Mouse (Mus musculus): Measurements from ENCODE around the gene Gm47791. TPM values are rescaled to one million over a fixed set of nuclear protein-coding genes. Genes with fewer than 3 reads are reported as not detected.

The Gm47791 gene
- total RNA-seq, 4 experiments from 2014 or later = not detected

DNA sequence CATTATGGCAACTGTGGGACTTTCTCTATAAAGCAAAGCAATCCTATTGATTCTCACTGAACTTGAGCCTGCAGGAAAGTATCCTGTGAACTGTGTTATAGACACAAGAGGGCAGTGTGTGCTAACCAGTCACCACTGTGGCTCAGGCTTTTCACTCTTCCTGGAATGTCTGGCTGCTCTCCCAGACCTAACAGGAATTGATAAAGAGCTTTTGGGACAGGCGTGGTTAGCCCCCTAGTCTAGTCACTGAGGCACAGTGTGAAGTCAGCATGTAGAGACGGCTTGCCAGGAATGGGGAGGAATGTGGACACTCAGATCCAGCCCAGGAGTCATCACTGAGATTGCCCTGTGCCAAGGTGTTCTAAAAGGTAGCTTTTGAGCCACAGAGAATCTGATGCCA lies 16.4 kb upstream of the Gm47791 start:
- DNase-seq (ENCODE audit: low spot score in 2 of 2) = peak; percentile 50 to 73

- DNase-seq (ENCODE audit: low spot score in 2 of 2) = no peak
Observed at GRCm38 (mm10) chr1:82785546-82785945, 14.5 kb upstream of the Gm47791 start.

GRCm38 (mm10) chr1:82783559-82783958 lies 12.5 kb upstream of the Gm47791 start:
- no peak for DNase-seq (ENCODE audit: low spot score in 2 of 2)

DNA sequence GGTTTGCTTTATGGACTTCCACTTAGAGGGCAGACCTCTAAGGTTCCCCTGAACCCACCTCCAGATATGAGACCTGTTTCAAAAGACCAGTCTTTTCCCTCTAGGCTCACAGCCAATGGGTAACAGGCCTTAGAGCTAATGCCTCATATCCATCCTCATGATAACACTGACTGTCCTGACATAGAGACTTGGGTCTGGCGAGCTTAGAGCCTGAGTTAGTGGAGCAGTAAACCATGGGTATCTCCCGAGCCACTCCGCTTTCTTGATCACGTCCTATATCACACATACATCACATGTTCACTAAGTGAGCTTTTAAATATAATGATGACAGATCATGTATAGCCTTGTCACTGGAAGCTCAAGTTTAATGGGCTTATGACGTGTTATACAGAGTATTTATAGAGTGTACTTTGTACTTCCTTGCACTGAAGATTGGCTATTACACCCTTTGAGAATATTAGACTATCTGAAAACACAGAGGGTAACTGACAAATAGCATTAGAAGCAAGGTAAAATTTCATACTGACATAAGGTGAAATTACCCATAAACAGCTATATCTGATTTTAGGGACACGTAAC lies 8.4 kb upstream of the Gm47791 start:
- DNase-seq (ENCODE audit: low spot score in 2 of 2) = no peak

DNA sequence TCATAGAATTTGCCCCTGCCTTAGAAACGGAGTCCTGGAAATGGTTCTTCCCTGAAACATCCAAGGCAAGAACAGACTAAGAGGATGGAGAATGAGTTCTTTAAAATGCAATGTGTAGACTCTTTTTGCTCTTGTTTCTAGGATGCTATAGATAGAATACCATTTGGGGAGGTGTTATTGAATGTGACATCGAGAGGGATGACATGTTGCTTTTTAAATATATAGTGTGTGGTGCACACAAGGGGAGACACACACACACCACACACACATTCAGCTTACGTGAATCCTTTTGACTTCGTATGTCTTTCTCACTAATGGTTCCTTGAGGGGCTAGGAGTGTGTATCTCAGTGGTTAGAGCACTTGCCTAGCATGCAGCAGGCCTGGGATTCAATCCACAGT lies 4.2 kb upstream of the Gm47791 start:
- no peak for DNase-seq (ENCODE audit: low spot score in 2 of 2)

- DNase-seq (ENCODE audit: low spot score in 2 of 2) = no peak
Observed at GRCm38 (mm10) chr1:82773208-82773607, 2.2 kb upstream of the Gm47791 start.

DNA sequence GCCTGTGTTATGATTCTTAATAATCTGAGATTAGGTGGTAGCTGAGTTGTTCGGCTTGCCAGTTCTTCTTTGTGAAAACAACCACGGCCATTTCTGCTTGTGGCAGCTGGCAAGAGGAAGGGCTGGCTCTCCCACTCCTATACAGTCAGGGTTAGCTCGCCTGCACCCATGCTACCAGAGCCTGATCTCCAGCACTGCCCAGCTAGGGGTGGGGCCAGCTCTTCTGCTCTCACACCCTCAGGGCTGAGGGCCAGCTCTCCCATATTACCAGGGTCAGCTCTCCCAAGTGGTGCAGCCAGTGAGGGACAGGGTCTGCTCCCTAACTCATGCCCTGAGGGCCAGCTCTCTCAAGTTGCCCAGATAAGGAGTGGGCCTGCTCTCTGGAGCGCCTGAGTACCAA lies 1.4 kb upstream of the Gm47791 start:
- no peak for DNase-seq (ENCODE audit: low spot score in 2 of 2)

DNA sequence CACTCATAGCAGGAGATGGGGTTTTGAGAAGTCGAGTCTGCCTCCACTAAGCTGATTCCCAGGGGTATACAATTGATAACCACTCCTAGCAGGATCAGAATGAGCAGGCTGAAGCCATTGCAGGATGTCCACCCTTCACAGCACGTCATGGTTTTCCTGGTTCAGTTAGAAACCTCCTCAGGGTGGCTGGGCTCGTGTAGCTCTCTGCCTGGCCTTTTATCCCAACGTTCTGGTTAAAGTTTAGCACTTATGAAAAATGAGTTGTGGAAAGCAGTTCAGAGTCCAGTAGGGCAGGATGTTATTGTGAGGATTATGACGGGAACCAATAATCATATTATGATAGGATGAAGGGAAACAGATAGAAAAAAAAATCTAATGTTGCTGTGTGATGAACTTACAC lies 2.8 kb downstream of the Gm47791 start, which contains the start of gene Tm4sf20:
TSS of gene Tm4sf20 (minus strand) at position 193 of the 400 bp plus-strand sequence.
- no peak for DNase-seq (ENCODE audit: low spot score in 2 of 2)

DNA sequence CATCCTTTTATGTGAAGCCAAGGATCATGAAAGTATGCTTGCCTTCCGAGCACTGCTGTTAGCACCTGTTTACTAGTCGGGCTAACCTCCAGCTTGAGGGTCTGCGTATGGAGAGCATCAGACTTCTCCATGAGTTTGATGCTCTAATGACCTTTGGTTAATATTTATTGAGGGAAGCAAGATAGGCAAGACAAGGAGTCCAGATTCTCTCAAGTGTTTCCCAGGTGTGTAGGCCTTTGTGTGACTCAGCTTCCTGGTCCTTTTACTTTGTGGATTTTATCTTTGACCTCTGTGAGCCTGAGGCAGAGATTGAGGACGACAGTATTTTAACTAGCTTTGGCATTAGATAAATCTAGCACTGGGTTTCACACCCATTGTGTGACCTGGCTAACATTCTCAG lies 4.4 kb downstream of the Gm47791 start:
- no peak for DNase-seq (ENCODE audit: low spot score in 2 of 2)

DNA sequence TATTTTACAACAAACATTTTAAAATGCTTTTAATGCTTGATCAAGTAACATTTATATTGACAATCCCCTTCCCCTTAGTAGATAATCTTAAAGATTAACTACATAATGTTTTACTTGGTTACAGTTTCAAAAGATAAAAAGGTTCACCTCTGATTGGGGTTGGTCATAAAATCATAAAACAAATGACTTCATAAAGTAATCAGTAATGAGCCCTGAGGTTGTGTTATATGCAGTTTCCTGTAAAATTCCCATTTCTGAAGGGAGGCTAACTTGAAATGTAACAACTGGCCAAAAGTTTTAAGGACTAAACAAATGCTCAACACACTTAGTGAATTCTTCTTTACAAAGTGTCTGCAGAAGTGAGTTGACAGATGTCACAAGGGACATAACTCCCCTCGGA lies 4.8 kb downstream of the Gm47791 start:
- no peak for DNase-seq (ENCODE audit: low spot score in 2 of 2)

GRCm38 (mm10) chr1:82762274-82762673 lies 8.8 kb downstream of the Gm47791 start:
- no peak for DNase-seq (ENCODE audit: low spot score in 2 of 2)

DNA sequence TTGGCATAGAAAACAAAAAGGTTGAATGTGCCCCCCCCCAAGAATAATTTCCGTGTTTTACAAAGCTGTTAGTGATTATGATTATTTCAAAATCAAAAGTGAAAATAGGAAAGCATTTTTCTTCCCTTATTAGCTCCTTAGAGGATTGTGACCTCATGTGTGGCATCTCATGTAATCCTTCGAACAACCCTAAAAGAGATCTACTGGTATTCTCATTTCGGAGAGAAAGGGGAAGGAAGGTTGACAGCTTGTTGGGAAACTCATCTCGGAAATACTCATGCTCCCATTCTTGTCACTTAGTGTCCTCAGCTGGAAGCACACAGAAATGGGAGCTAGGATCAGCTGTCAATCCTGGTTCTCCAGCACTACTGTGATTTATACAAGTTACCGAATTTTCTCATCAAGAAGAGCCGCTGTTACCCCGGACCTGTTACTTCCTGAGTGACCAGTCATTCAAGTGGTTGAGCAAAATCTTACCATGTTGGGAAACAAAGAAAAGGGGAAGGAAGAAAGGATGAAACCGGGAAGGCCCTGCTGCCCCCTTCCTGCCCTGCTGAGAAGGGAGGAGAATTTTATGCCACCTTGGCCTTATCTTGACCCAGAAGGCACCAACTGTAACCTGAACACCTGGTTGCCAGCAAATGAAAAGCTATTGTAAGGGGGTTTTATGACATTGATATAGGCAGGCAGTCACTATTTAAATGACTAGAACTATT lies 9.4 kb downstream of the Gm47791 start:
- DNase-seq (ENCODE audit: low spot score in 2 of 2) = no peak

GRCm38 (mm10) chr1:82759520-82759919 lies 11.5 kb downstream of the Gm47791 start:
- DNase-seq (ENCODE audit: low spot score in 2 of 2) = no peak

GRCm38 (mm10) chr1:82747714-82748452 lies 23.2 kb downstream of the Gm47791 start:
- no peak for DNase-seq (ENCODE audit: low spot score in 2 of 2)

- peak in 1 of 2 experiments; percentile 16 for DNase-seq (ENCODE audit: low spot score in 2 of 2)
Observed at GRCm38 (mm10) chr1:82746408-82746807, 24.6 kb downstream of the Gm47791 start.

GRCm38 (mm10) chr1:82743962-82744361 lies 27.1 kb downstream of the Gm47791 start:
- DNase-seq (ENCODE audit: low spot score in 2 of 2) = no peak

DNA sequence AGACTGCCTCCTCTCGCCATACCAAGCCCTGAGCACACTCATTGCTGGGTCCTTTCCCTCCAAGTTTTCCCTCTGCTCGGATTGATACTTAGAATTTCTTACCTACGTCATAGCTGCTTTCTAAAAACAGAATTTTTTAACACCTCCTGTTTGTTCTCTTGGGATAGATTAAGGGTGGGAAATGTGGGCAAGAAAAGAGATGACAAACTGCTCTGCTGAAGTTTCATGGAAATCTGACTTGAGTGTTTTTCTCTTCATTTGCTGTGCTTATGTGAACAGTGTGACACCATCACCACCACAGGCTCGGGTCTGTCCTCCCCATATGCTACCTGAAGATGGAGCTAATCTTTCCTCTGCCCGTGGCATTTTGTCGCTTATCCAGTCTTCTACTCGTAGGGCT lies 29.5 kb downstream of the Gm47791 start:
- no peak for DNase-seq (ENCODE audit: low spot score in 2 of 2)

DNA sequence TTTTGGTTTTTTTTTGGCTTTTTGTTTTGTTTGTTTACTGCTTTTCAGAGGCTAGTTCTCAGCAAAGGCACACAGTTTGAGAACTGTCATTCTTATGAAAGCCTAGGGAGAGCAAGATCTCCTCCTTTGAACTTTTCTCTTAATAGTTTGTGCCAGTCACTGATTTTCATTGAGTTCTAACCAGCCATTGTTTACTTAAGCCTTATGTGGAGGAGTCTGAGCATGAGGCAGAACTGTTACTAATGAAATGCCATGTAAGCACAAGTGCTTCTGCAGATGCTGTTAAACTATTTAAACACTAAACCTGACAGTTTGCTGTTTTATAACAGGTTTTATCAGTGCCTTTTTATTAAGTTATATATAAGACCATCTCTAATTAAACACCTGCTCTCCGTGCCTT lies 33.0 kb downstream of the Gm47791 start:
- DNase-seq (ENCODE audit: low spot score in 2 of 2) = no peak

DNA sequence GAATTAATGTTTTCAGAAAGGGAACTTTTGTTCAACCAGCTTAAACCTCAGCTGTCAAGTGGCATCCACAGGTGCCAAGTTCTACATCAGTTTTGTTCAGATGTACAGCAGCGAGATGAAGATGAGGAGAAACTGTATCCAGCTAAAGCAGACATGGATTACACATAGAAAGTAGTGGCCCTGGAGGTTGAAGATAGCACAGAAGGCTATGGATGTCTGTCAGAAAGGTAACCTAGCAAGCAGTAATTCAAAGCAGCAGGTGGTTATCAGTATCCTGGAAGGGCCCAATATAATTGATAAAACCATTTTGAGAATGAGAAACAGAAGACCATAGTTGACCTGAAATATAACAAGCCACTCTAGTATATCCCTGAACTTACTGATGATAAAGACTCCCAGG lies 37.7 kb downstream of the Gm47791 start:
- DNase-seq (ENCODE audit: low spot score in 2 of 2) = no peak

DNA sequence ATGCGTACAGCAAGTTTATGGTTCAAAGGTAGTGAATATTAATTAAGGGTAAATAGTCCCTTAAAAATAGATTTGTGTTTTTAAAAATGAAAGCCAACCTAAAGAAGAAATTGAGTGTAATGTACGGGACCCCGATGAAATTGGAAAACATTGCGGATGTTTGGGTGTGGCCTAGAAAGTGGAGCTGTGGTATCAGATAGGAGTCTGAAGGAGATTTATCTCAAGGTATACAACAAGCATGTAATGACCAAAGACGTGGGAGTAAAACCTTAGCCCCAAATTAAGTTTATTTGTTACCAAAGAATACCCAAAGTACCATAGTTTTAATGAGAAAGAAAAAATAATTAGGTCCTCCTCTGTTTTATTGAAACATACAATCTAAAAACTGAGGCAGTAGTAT lies 44.6 kb downstream of the Gm47791 start:
- no peak for DNase-seq (ENCODE audit: low spot score in 2 of 2)

DNA sequence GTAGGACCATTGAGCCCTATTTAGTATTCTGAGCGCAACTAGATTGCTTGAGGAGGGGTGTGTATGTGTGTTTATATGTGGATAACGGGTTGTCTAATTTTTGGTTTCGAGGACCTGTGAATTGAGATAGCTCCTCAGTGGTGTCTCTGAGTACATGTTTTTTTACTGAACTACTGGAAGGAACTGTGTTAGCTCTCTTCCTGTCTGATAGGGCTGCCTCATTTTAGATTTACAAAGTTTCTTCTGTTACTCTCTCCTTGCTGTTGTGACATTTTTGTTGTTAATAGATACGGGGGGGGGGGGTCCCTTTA lies 45.2 kb downstream of the Gm47791 start:
- DNase-seq (ENCODE audit: low spot score in 2 of 2) = no peak

DNA sequence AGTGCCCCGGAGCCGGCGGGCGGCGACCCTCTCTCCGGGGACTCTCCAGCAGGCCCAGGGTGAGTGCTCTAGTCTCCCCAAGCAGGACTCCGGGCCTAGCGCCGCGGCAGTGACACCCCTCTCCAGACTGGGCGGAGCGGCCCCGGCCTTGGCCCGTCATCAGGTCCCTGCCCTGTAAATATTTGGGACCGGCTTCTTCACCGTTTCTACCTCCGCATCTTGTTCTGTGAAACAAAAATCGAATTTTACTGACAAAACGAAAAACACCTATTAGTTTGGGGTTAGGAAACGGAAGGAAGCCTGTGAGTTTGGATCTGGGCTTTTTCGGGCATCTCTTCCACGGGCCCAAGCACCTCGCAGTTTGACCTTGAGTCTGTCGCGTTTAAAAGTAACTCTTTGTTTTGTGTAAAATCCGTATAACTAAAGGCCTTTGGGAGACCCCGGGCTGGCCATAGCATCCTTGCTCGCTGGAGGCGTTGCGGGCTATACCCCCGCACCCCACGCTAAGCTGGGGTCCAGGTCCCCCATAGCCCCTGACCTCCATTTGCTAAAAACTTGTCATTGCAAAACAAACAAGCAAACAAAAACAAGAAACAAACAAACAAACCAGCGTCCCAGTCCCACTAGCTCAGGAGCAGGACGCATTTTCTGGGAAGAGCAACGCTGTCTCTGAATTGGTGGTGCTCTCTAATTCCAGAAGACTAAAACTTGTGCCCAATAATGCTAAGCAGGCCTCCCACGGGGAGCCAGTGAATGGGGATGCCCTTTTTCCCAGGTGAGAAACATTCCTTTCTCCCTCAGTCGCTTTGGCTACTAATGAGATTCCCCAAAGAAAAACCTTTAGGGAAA lies 45.8 kb downstream of the Gm47791 start:
- no peak for DNase-seq (ENCODE audit: low spot score in 2 of 2)

Data from layer of hippocampus, adult 8-10 months (tissue).